Mouse (Mus musculus) lung, postnatal 0 days (tissue): Measurements from ENCODE around the gene Olfr283.

Experiments
- CTCF ChIP-seq: IDR thresholded peaks from 2 replicates; pipeline ENCODE4 v1.5.1; 2016; ENCODE audit warnings: antibody characterized with exemption, mild to moderate bottlenecking
- EP300 ChIP-seq: IDR thresholded peaks from 2 replicates; pipeline ENCODE4 v1.6.1; 2016; ENCODE audit warnings: antibody characterized with exemption, mild to moderate bottlenecking, control low read depth

- TF ChIP-seq CTCF (no peak), EP300 (no peak)
Observed at GRCm38 (mm10) chr15:98415996-98416395, 35.2 kb upstream of the Olfr283 start.
